Mouse (Mus musculus): ENCODE data around the gene Tipin.
"Not testable (repeated sequence)": the region's sequence is repeated elsewhere in the genome, so short reads cannot be mapped to it uniquely, and the experiment has no call there.

The Tipin gene

GRCm38 (mm10) chr9:64281105-64281780 lies at the start of gene Tipin:
Tipin (plus strand) TSS chr9:64281581.
- in situ Hi-C loops (cut with MboI, MseI): loop anchor here in 1 of 2 experiments (5.0 kb wide), 1 partner anchor 109 kb away; the partner anchor contains the start of genes Rpl4 and Zwilch

- in situ Hi-C loops (cut with MboI, MseI): no loop called here
Observed at GRCm38 (mm10) chr9:64231674-64232073, 49.7 kb upstream of the Tipin start.

GRCm38 (mm10) chr9:64232257-64232957 lies 49.0 kb upstream of the Tipin start:
- in situ Hi-C loops (cut with MboI, MseI): no loop called here

- in situ Hi-C loops (cut with MboI, MseI): no loop called here
Observed at GRCm38 (mm10) chr9:64233656-64234055, 47.7 kb upstream of the Tipin start.

GRCm38 (mm10) chr9:64234768-64235435 lies 46.5 kb upstream of the Tipin start, which contains the start of gene Uchl4:
Uchl4 (plus strand) TSS chr9:64235201.
- in situ Hi-C loops (cut with MboI, MseI): no loop called here

- in situ Hi-C loops (cut with MboI, MseI): no loop called here
Observed at GRCm38 (mm10) chr9:64236056-64236455, 45.3 kb upstream of the Tipin start.

- in situ Hi-C loops (cut with MboI, MseI): no loop called here
Observed at GRCm38 (mm10) chr9:64240116-64240515, 41.3 kb upstream of the Tipin start.

GRCm38 (mm10) chr9:64240681-64241080 lies 40.7 kb upstream of the Tipin start:
- in situ Hi-C loops (cut with MboI, MseI): no loop called here

GRCm38 (mm10) chr9:64242381-64242831 lies 39.0 kb upstream of the Tipin start:
- in situ Hi-C loops (cut with MboI, MseI): no loop called here

- in situ Hi-C loops (cut with MboI, MseI): no loop called here
Observed at GRCm38 (mm10) chr9:64249371-64249770, 32.0 kb upstream of the Tipin start.

GRCm38 (mm10) chr9:64250111-64250730 lies 31.2 kb upstream of the Tipin start:
- in situ Hi-C loops (cut with MboI, MseI): no loop called here

GRCm38 (mm10) chr9:64252591-64253020 lies 28.8 kb upstream of the Tipin start:
- in situ Hi-C loops (cut with MboI, MseI): no loop called here

GRCm38 (mm10) chr9:64253021-64253904 lies 28.1 kb upstream of the Tipin start, which contains the start of gene Map2k1:
Map2k1 (minus strand) TSS chr9:64253631.
- in situ Hi-C loops (cut with MboI, MseI): no loop called here

- in situ Hi-C loops (cut with MboI, MseI): no loop called here
Observed at GRCm38 (mm10) chr9:64255422-64255821, 26.0 kb upstream of the Tipin start.

GRCm38 (mm10) chr9:64256204-64256603 lies 25.2 kb upstream of the Tipin start:
- in situ Hi-C loops (cut with MboI, MseI): no loop called here

GRCm38 (mm10) chr9:64259906-64260305 lies 21.5 kb upstream of the Tipin start:
- in situ Hi-C loops (cut with MboI, MseI): no loop called here

- in situ Hi-C loops (cut with MboI, MseI): no loop called here
Observed at GRCm38 (mm10) chr9:64261023-64261422, 20.4 kb upstream of the Tipin start.

GRCm38 (mm10) chr9:64264813-64265212 lies 16.6 kb upstream of the Tipin start:
- in situ Hi-C loops (cut with MboI, MseI): no loop called here

- in situ Hi-C loops (cut with MboI, MseI): no loop called here
Observed at GRCm38 (mm10) chr9:64267231-64267630, 14.2 kb upstream of the Tipin start.

GRCm38 (mm10) chr9:64268196-64268595 lies 13.2 kb upstream of the Tipin start:
- in situ Hi-C loops (cut with MboI, MseI): no loop called here

- in situ Hi-C loops (cut with MboI, MseI): not testable (repeated sequence)
Observed at GRCm38 (mm10) chr9:64268836-64269235, 12.5 kb upstream of the Tipin start.

Data from T-helper 17 cell (primary cell).